Mouse (Mus musculus) heart, embryonic 14.5 days (tissue): ENCODE data around the gene Slc35e4. TPM values are rescaled to one million over a fixed set of nuclear protein-coding genes. Genes with fewer than 3 reads are reported as not detected.

Experiments used
- ATAC-seq: fragments of 200-750 bp; cut with Nextera tagmentation; 2 replicates; pipeline ENCODE4 v1.8.0; 2017; ENCODE audit warnings: low read depth, moderate TSS enrichment; ENCODE audit not compliant: insufficient number of reproducible peaks, insufficient read depth, low FRiP score
- H3K27ac ChIP-seq, 2 experiments: fragments of 200-500 bp in 1 of 2; fragments of 300-500 bp in 1 of 2; sonication (generic) in 1 of 2; replicated peaks in 1 of 2; 2 replicates each; pipeline ENCODE4 v1.5.1; 2012 to 2014; ENCODE audit warnings: low read depth in 2 of 2, low read length in 2 of 2, control low read depth in 1 of 2, mild to moderate bottlenecking in 1 of 2, mixed read lengths in 1 of 2; ENCODE audit not compliant: control insufficient read depth in 1 of 2, insufficient read depth in 1 of 2
- H3K27me3 ChIP-seq: fragments of 300-500 bp; sonication (generic); 2 replicates; pipeline ENCODE4 v1.6.1; 2014; ENCODE audit warnings: mild to moderate bottlenecking, low read length, control low read depth; ENCODE audit not compliant: control insufficient read depth, insufficient read depth
- H3K36me3 ChIP-seq: fragments of 300-500 bp; sonication (generic); 2 replicates; pipeline ENCODE4 v1.6.1; 2014; ENCODE audit warnings: mild to moderate bottlenecking, control low read depth, low read length, mixed read lengths; ENCODE audit not compliant: control insufficient read depth, insufficient read depth
- H3K4me1 ChIP-seq, 2 experiments: fragments of 200-500 bp in 1 of 2; fragments of 300-500 bp in 1 of 2; sonication (generic) in 1 of 2; 2 replicates each; pipeline ENCODE4 v1.6.1; 2012 to 2014; ENCODE audit warnings: low read length in 2 of 2, control low read depth in 1 of 2, mixed read lengths in 1 of 2; ENCODE audit not compliant: control insufficient read depth in 2 of 2, insufficient read depth in 2 of 2
- H3K4me2 ChIP-seq: fragments of 300-500 bp; sonication (generic); 2 replicates; pipeline ENCODE4 v1.6.1; 2014; ENCODE audit warnings: mild to moderate bottlenecking, low read length
- H3K4me3 ChIP-seq, 2 experiments: fragments of 200-500 bp in 1 of 2; fragments of 300-500 bp in 1 of 2; sonication (generic) in 1 of 2; 2 replicates each; pipeline ENCODE4 v1.5.1; 2012 to 2014; ENCODE audit warnings: low read length in 2 of 2, mild to moderate bottlenecking in 2 of 2, control low read depth in 1 of 2, low read depth in 1 of 2, moderate library complexity in 1 of 2; ENCODE audit not compliant: control insufficient read depth in 1 of 2, insufficient read depth in 1 of 2
- H3K9ac ChIP-seq: fragments of 300-500 bp; sonication (generic); 2 replicates; pipeline ENCODE4 v1.6.1; 2014; ENCODE audit warnings: mild to moderate bottlenecking, low read length
- H3K9me3 ChIP-seq: fragments of 300-500 bp; sonication (generic); 2 replicates; pipeline ENCODE4 v1.6.1; 2016; ENCODE audit warnings: low read length, control low read depth; ENCODE audit not compliant: control insufficient read depth
- WGBS: fragments of 180-500 bp; shearing (Covaris S2); extraction: QIAGEN DNeasy Blood & Tissue Kit; methylation state at CpG from one replicate; pipeline ENCODE4 v1.1.7; 2014; 5-methylcytosine and 5-hydroxymethylcytosine counted together
- polyA plus RNA-seq: library from polyadenylated mRNA; unstranded; fragments of >200 nt; fragmentation: Nextera tagmentation; extraction: Ambion mirVana; gene quantifications from 2 replicates; pipeline ENCODE4 v1.2.1, GENCODE M21; 2014

Gene Slc35e4
- polyA plus RNA-seq, 1 experiment from 2014 or later: 3.4 TPM

- Histone ChIP-seq H3K9me3 (no peaks in the 10 kb centered on the region), H3K9ac (no peak overlapping the region), H3K36me3 (peaks cover 18% of the 10 kb centered on the region), H3K4me1 (peaks cover 4 to 10% of the 10 kb centered on the region in 2 experiments; a peak in 2 of 4 replicates), H3K4me3 (peak overlapping the region in 1 of 2 experiments; percentile 57; a peak in 1 of 4 replicates), H3K4me2 (peak overlapping the region; percentile 96), H3K27me3 (no peaks in the 10 kb centered on the region), H3K27ac (no peak overlapping the region)
- ATAC-seq: no peak
- 78% methylated on average over 6 of the region's 6 CpGs for WGBS
These were observed 20.5 kb downstream of the Slc35e4 start for GRCm38 (mm10) chr11:3893970-3894369.

- whole genome bisulfite sequencing: 61% methylated on average over 5 of the region's 5 CpGs
- peak; percentile 55; the same call in 1 of the 2 replicates for ATAC-seq
These were observed 27.1 kb downstream of the Slc35e4 start for GRCm38 (mm10) chr11:3887331-3887730.

GRCm38 (mm10) chr11:3883711-3884110, 30.8 kb downstream of the Slc35e4 start:
- Histone ChIP-seq H3K9me3 (no peaks in the 10 kb centered on the region), H3K27me3 (no peaks in the 10 kb centered on the region), H3K4me3 (no peak overlapping the region), H3K4me1 (no peaks in the 10 kb centered on the region), H3K9ac (no peak overlapping the region), H3K27ac (no peak overlapping the region), H3K4me2 (no peak overlapping the region), H3K36me3 (no peaks in the 10 kb centered on the region)
- WGBS: 84% methylated on average over 3 of the region's 3 CpGs
- ATAC-seq: no peak

More at GRCm38 (mm10) chr11:3887331-3887730, 27.1 kb downstream of the Slc35e4 start:
- H3K27ac ChIP-seq: no peak overlapping the region
- H3K36me3 ChIP-seq: no peaks in the 10 kb centered on the region
- no peak overlapping the region for H3K4me3 ChIP-seq
- no peak overlapping the region for H3K4me2 ChIP-seq
- no peak overlapping the region for H3K9ac ChIP-seq
- no peaks in the 10 kb centered on the region for H3K27me3 ChIP-seq
- H3K9me3 ChIP-seq: no peaks in the 10 kb centered on the region
- H3K4me1 ChIP-seq: no peaks in the 10 kb centered on the region

GRCm38 (mm10) chr11:3879836-3880235, 34.6 kb downstream of the Slc35e4 start:
- H3K4me1 ChIP-seq: no peaks in the 10 kb centered on the region
- no peak overlapping the region for H3K9ac ChIP-seq
- no peaks in the 10 kb centered on the region for H3K27me3 ChIP-seq
- no peaks in the 10 kb centered on the region for H3K36me3 ChIP-seq
- no peak overlapping the region for H3K4me3 ChIP-seq
- WGBS: 38% methylated on average over 2 of the region's 2 CpGs
- H3K4me2 ChIP-seq: no peak overlapping the region
- H3K27ac ChIP-seq: no peak overlapping the region
- H3K9me3 ChIP-seq: no peaks in the 10 kb centered on the region
- no peak for ATAC-seq

GRCm38 (mm10) chr11:3878660-3879059, 35.8 kb downstream of the Slc35e4 start:
- Histone ChIP-seq H3K4me1 (no peaks in the 10 kb centered on the region), H3K27me3 (no peaks in the 10 kb centered on the region), H3K4me2 (no peak overlapping the region), H3K9ac (no peak overlapping the region), H3K9me3 (no peaks in the 10 kb centered on the region), H3K4me3 (no peak overlapping the region), H3K27ac (no peak overlapping the region), H3K36me3 (no peaks in the 10 kb centered on the region)
- ATAC-seq: no peak
- 63% methylated on average over 7 of the region's 7 CpGs for WGBS

GRCm38 (mm10) chr11:3876419-3876818, 38.0 kb downstream of the Slc35e4 start:
- Histone ChIP-seq H3K4me1 (no peaks in the 10 kb centered on the region), H3K4me2 (no peak overlapping the region), H3K9ac (no peak overlapping the region), H3K27me3 (no peaks in the 10 kb centered on the region), H3K9me3 (no peaks in the 10 kb centered on the region), H3K36me3 (no peaks in the 10 kb centered on the region), H3K27ac (no peak overlapping the region), H3K4me3 (no peak overlapping the region)
- 71% methylated on average over 6 of the region's 6 CpGs for WGBS
- no peak for ATAC-seq

GRCm38 (mm10) chr11:3864343-3864742, 50.1 kb downstream of the Slc35e4 start:
- Histone ChIP-seq H3K9ac (no peak overlapping the region), H3K9me3 (no peaks in the 10 kb centered on the region), H3K4me2 (peak overlapping the region; percentile 90), H3K4me1 (peaks cover 7 to 10% of the 10 kb centered on the region in 2 experiments; a peak in 3 of 4 replicates), H3K36me3 (no peaks in the 10 kb centered on the region), H3K27ac (no peak overlapping the region), H3K4me3 (peak overlapping the region in 1 of 2 experiments; percentile 49; a peak in 2 of 4 replicates), H3K27me3 (peaks cover 26% of the 10 kb centered on the region)
- ATAC-seq: no peak
- WGBS: 47% methylated on average over 6 of the region's 6 CpGs

- H3K9me3 ChIP-seq: no peaks in the 10 kb centered on the region
- ATAC-seq: peak; percentile 93
- 5% methylated on average over 53 of the region's 58 CpGs for WGBS
- peak within 1 kb of the TSS; percentile 49 to 55 for H3K4me3 ChIP-seq
- H3K36me3 ChIP-seq: no peaks in the 10 kb centered on the region
- peaks cover 7 to 10% of the 10 kb centered on the region in 2 experiments; a peak in 3 of 4 replicates for H3K4me1 ChIP-seq
- H3K27me3 ChIP-seq: peaks cover 26% of the 10 kb centered on the region
- peak within 1 kb of the TSS; percentile 90 for H3K4me2 ChIP-seq
- peak within 1 kb of the TSS; percentile 65 for H3K9ac ChIP-seq
- no peak within 1 kb of the TSS for H3K27ac ChIP-seq
These were observed 50.9 kb downstream of the Slc35e4 start, which contains the start of gene Osbp2 for GRCm38 (mm10) chr11:3863454-3864112. TSS of gene Osbp2 (minus strand) at chr11:3863903.
